Mouse (Mus musculus): Measurements from ENCODE around the gene H2-Q10.
"Not testable (repeated sequence)": the region's sequence is repeated elsewhere in the genome, so short reads cannot be mapped to it uniquely, and the experiment has no call there.

The H2-Q10 gene

GRCm38 (mm10) chr17:35469842-35470751 lies at the start of gene H2-Q10:
H2-Q10 (plus strand) TSS chr17:35470089.
- DNase-seq (ENCODE audit: low spot score), result no peak

GRCm38 (mm10) chr17:35420206-35420810 lies 49.6 kb upstream of the H2-Q10 start:
- not testable (repeated sequence) for DNase-seq (ENCODE audit: low spot score)

GRCm38 (mm10) chr17:35421331-35421730 lies 48.6 kb upstream of the H2-Q10 start:
- DNase-seq (ENCODE audit: low spot score), result not testable (repeated sequence)

- DNase-seq (ENCODE audit: low spot score), result not testable (repeated sequence)
Measured at GRCm38 (mm10) chr17:35422360-35422759, 47.5 kb upstream of the H2-Q10 start.

GRCm38 (mm10) chr17:35423131-35423810 lies 46.6 kb upstream of the H2-Q10 start:
- DNase-seq (ENCODE audit: low spot score), result not testable (repeated sequence)

GRCm38 (mm10) chr17:35424106-35424505 lies 45.8 kb upstream of the H2-Q10 start:
- not testable (repeated sequence) for DNase-seq (ENCODE audit: low spot score)

- not testable (repeated sequence) for DNase-seq (ENCODE audit: low spot score)
Measured at GRCm38 (mm10) chr17:35424624-35425416, 45.1 kb upstream of the H2-Q10 start, which contains the start of gene H2-Q6. H2-Q6 (plus strand) TSS chr17:35424850.

GRCm38 (mm10) chr17:35425474-35425873 lies 44.4 kb upstream of the H2-Q10 start:
- not testable (repeated sequence) for DNase-seq (ENCODE audit: low spot score)

- not testable (repeated sequence) for DNase-seq (ENCODE audit: low spot score)
Measured at GRCm38 (mm10) chr17:35428883-35429282, 41.0 kb upstream of the H2-Q10 start.

GRCm38 (mm10) chr17:35430671-35431070 lies 39.2 kb upstream of the H2-Q10 start:
- not testable (repeated sequence) for DNase-seq (ENCODE audit: low spot score)

GRCm38 (mm10) chr17:35432167-35432566 lies 37.7 kb upstream of the H2-Q10 start:
- DNase-seq (ENCODE audit: low spot score), result not testable (repeated sequence)

GRCm38 (mm10) chr17:35434836-35435235 lies 35.1 kb upstream of the H2-Q10 start:
- not testable (repeated sequence) for DNase-seq (ENCODE audit: low spot score)

- not testable (repeated sequence) for DNase-seq (ENCODE audit: low spot score)
Measured at GRCm38 (mm10) chr17:35435577-35435976, 34.3 kb upstream of the H2-Q10 start.

GRCm38 (mm10) chr17:35437386-35437936 lies 32.4 kb upstream of the H2-Q10 start:
- not testable (repeated sequence) for DNase-seq (ENCODE audit: low spot score)

GRCm38 (mm10) chr17:35438395-35438794 lies 31.5 kb upstream of the H2-Q10 start:
- not testable (repeated sequence) for DNase-seq (ENCODE audit: low spot score)

- peak; percentile 67 for DNase-seq (ENCODE audit: low spot score)
Measured at GRCm38 (mm10) chr17:35438885-35439284, 31.0 kb upstream of the H2-Q10 start, which contains the start of gene H2-Q7. H2-Q7 (plus strand) TSS chr17:35439155.

- not testable (repeated sequence) for DNase-seq (ENCODE audit: low spot score)
Measured at GRCm38 (mm10) chr17:35439295-35439747, 30.6 kb upstream of the H2-Q10 start.

- DNase-seq (ENCODE audit: low spot score), result not testable (repeated sequence)
Measured at GRCm38 (mm10) chr17:35439925-35440645, 29.8 kb upstream of the H2-Q10 start.

GRCm38 (mm10) chr17:35442376-35442775 lies 27.5 kb upstream of the H2-Q10 start:
- not testable (repeated sequence) for DNase-seq (ENCODE audit: low spot score)

GRCm38 (mm10) chr17:35444510-35444909 lies 25.4 kb upstream of the H2-Q10 start:
- not testable (repeated sequence) for DNase-seq (ENCODE audit: low spot score)
